Mouse (Mus musculus): ENCODE data around the gene Gtpbp2. TPM values are rescaled to one million over a fixed set of nuclear protein-coding genes. Genes with fewer than 3 reads are reported as not detected.

Gtpbp2 gene
- 100 to 1,000 TPM; 123 to 137 TPM for total RNA-seq (2021)

GRCm38 (mm10) chr17:46160686-46161085, at the start of gene Gtpbp2:
Gene Gtpbp2, plus strand, starts transcription at chr17:46161032.
- DNase-seq = peak; percentile 95 to 96

GRCm38 (mm10) chr17:46115489-46115888, 45.3 kb upstream of the Gtpbp2 start:
- DNase-seq = no peak

GRCm38 (mm10) chr17:46116138-46116537, 44.7 kb upstream of the Gtpbp2 start:
- DNase-seq = no peak

- DNase-seq = no peak
These were observed 44.0 kb upstream of the Gtpbp2 start for GRCm38 (mm10) chr17:46116881-46117280.

- no peak for DNase-seq
These were observed 43.0 kb upstream of the Gtpbp2 start for GRCm38 (mm10) chr17:46117623-46118422.

GRCm38 (mm10) chr17:46118423-46118850, 42.4 kb upstream of the Gtpbp2 start:
- no peak for DNase-seq

- DNase-seq = no peak
These were observed 41.2 kb upstream of the Gtpbp2 start for GRCm38 (mm10) chr17:46119641-46120040.

GRCm38 (mm10) chr17:46122791-46123190, 38.0 kb upstream of the Gtpbp2 start:
- DNase-seq = no peak

GRCm38 (mm10) chr17:46123285-46123684, 37.5 kb upstream of the Gtpbp2 start:
- DNase-seq = no peak

GRCm38 (mm10) chr17:46123953-46124700, 36.7 kb upstream of the Gtpbp2 start:
- DNase-seq = no peak

- no peak for DNase-seq
These were observed 34.2 kb upstream of the Gtpbp2 start for GRCm38 (mm10) chr17:46126608-46127007.

GRCm38 (mm10) chr17:46127814-46128493, 32.9 kb upstream of the Gtpbp2 start:
- DNase-seq = no peak

- peak in 1 of 2 experiments; percentile 28 for DNase-seq
These were observed 30.9 kb upstream of the Gtpbp2 start for GRCm38 (mm10) chr17:46129741-46130498.

GRCm38 (mm10) chr17:46132058-46132718, 28.6 kb upstream of the Gtpbp2 start:
- DNase-seq = peak; percentile 60 to 61

GRCm38 (mm10) chr17:46132862-46133261, 28.0 kb upstream of the Gtpbp2 start:
- DNase-seq = no peak

- no peak for DNase-seq
These were observed 22.1 kb upstream of the Gtpbp2 start for GRCm38 (mm10) chr17:46138563-46139236.

- DNase-seq = no peak
These were observed 21.0 kb upstream of the Gtpbp2 start for GRCm38 (mm10) chr17:46139872-46140271.

GRCm38 (mm10) chr17:46143578-46144423, 17.0 kb upstream of the Gtpbp2 start, which contains the start of gene Rsph9:
Gene Rsph9, minus strand, starts transcription at chr17:46144216.
- DNase-seq = peak; percentile 86 to 87

- peak; percentile 81 to 84 for DNase-seq
These were observed 7.7 kb upstream of the Gtpbp2 start, which contains the start of gene Mad2l1bp for GRCm38 (mm10) chr17:46152847-46153782. Gene Mad2l1bp, minus strand, starts transcription at chr17:46153553.

Data from layer of hippocampus, postnatal 36 days (tissue).